Mouse (Mus musculus) C2C12 (cell line): ENCODE data around the gene Gm10073.

Experiments
- CTCF ChIP-seq: IDR thresholded peaks from one replicate; pipeline ENCODE4 v1.5.1; 2011; ENCODE audit not compliant: control insufficient read depth, insufficient read depth, insufficient read length
- MAX ChIP-seq: IDR thresholded peaks from one replicate; pipeline ENCODE4 v1.6.1; 2011; ENCODE audit warnings: mild to moderate bottlenecking, control low read depth
- MYOD1 ChIP-seq: IDR thresholded peaks from one replicate; pipeline ENCODE4 v1.6.1; 2011; ENCODE audit warnings: low read depth; ENCODE audit not compliant: control insufficient read depth, insufficient read length
- USF1 ChIP-seq: IDR thresholded peaks from one replicate; pipeline ENCODE4 v1.6.1; 2011; ENCODE audit warnings: low read depth, mild to moderate bottlenecking, control low read depth, moderate library complexity

- no peak for TF ChIP-seq CTCF
- no peak for TF ChIP-seq USF1
- TF ChIP-seq MAX: no peak
- TF ChIP-seq MYOD1: no peak
These were observed 36.0 kb upstream of the Gm10073 start for GRCm38 (mm10) chr8:106609076-106609903.
